Mouse (Mus musculus) limb, embryonic 14.5 days (tissue): ENCODE measurements around the gene Serpinb6b. TPM values are rescaled to one million over a fixed set of nuclear protein-coding genes. Genes with fewer than 3 reads are reported as not detected.

Experiments
- ATAC-seq: fragments of 200-750 bp; cut with Nextera tagmentation; 2 replicates; pipeline ENCODE4 v1.8.0; 2017; ENCODE audit warnings: low read depth, moderate number of reproducible peaks, moderate TSS enrichment; ENCODE audit not compliant: low FRiP score
- DNase-seq: peaks from one replicate; pipeline ENCODE4 v3.0.0-alpha.2; 2015; ENCODE audit warnings: low spot score
- H3K27ac ChIP-seq: fragments of 300-500 bp; sonication (generic); replicated peaks from 2 replicates; pipeline ENCODE4 v1.5.1; 2014; ENCODE audit warnings: low read depth, mild to moderate bottlenecking, low read length, moderate library complexity, mixed read lengths
- H3K27me3 ChIP-seq: fragments of 300-500 bp; sonication (generic); 2 replicates; pipeline ENCODE4 v1.6.1; 2014; ENCODE audit warnings: low read length, mixed read lengths; ENCODE audit not compliant: control insufficient read depth, insufficient read depth
- H3K36me3 ChIP-seq: fragments of 300-500 bp; sonication (generic); 2 replicates; pipeline ENCODE4 v1.6.1; 2014; ENCODE audit warnings: mild to moderate bottlenecking, low read length, moderate library complexity, mixed read lengths; ENCODE audit not compliant: control insufficient read depth, insufficient read depth
- H3K4me1 ChIP-seq: fragments of 300-500 bp; sonication (generic); 2 replicates; pipeline ENCODE4 v1.6.1; 2014; ENCODE audit warnings: antibody characterized with exemption, low read length, mixed read lengths; ENCODE audit not compliant: control insufficient read depth, insufficient read depth
- H3K4me2 ChIP-seq: fragments of 300-500 bp; sonication (generic); replicated peaks from 2 replicates; pipeline ENCODE4 v1.6.1; 2014; ENCODE audit warnings: low read depth, mild to moderate bottlenecking, low read length, moderate library complexity; ENCODE audit not compliant: severe bottlenecking
- H3K4me3 ChIP-seq: fragments of 300-500 bp; sonication (generic); replicated peaks from 2 replicates; pipeline ENCODE4 v1.5.1; 2014; ENCODE audit warnings: low read length
- H3K9ac ChIP-seq: fragments of 300-500 bp; sonication (generic); 2 replicates; pipeline ENCODE4 v1.6.1; 2014; ENCODE audit warnings: mild to moderate bottlenecking, low read depth, low read length, moderate library complexity; ENCODE audit not compliant: severe bottlenecking
- H3K9me3 ChIP-seq: fragments of 300-500 bp; sonication (generic); 2 replicates; pipeline ENCODE4 v1.6.1; 2016; ENCODE audit warnings: low read length; ENCODE audit not compliant: control insufficient read depth
- POLR2A ChIP-seq: fragments of 200-500 bp; IDR thresholded peaks from 2 replicates; pipeline ENCODE4 v1.8.0; 2012; ENCODE audit warnings: inconsistent platforms, mild to moderate bottlenecking, moderate library complexity, borderline replicate concordance; ENCODE audit not compliant: insufficient read depth, insufficient read length; ENCODE audit errors: extremely low read depth
- WGBS: fragments of 180-500 bp; shearing (Covaris S2); extraction: QIAGEN DNeasy Blood & Tissue Kit; methylation state at CpG from one replicate; pipeline ENCODE4 v1.1.7; 2014; 5-methylcytosine and 5-hydroxymethylcytosine counted together
- polyA plus RNA-seq, 2 experiments: library from polyadenylated mRNA; depleted of rRNA in 1 of 2; stranded (reverse) in 1 of 2; unstranded in 1 of 2; fragments of >200 nt; fragmentation: Nextera tagmentation in 1 of 2; extraction: Ambion mirVana in 1 of 2; gene quantifications; 2 replicates each; pipeline versions ENCODE4 v1.2.1 to v1.2.3; 2012 to 2014

The Serpinb6b gene
- polyA plus RNA-seq, 2 experiments = 1.0 to 1.6 TPM

- TF ChIP-seq POLR2A = no peak
- Histone ChIP-seq H3K9me3 (no peaks in the 10 kb centered on the region), H3K4me3 (no peak overlapping the region), H3K9ac (no peak overlapping the region), H3K27ac (no peak overlapping the region), H3K36me3 (no peaks in the 10 kb centered on the region), H3K4me1 (no peaks in the 10 kb centered on the region), H3K4me2 (no peak overlapping the region), H3K27me3 (no peaks in the 10 kb centered on the region)
- 84% methylated on average over 4 of the region's 4 CpGs for WGBS
- no peak for ATAC-seq
- DNase-seq = no peak
These were observed 17.6 kb downstream of the Serpinb6b start for GRCm38 (mm10) chr13:32982556-32983042.

GRCm38 (mm10) chr13:32986256-32986655, 21.2 kb downstream of the Serpinb6b start:
- TF ChIP-seq POLR2A = no peak
- Histone ChIP-seq H3K27ac (no peak overlapping the region), H3K4me1 (no peaks in the 10 kb centered on the region), H3K4me2 (no peak overlapping the region), H3K9ac (no peak overlapping the region), H3K27me3 (no peaks in the 10 kb centered on the region), H3K4me3 (no peak overlapping the region), H3K36me3 (no peaks in the 10 kb centered on the region), H3K9me3 (no peaks in the 10 kb centered on the region)
- ATAC-seq (no peak), DNase-seq (no peak)

- Histone ChIP-seq H3K36me3 (no peaks in the 10 kb centered on the region), H3K4me3 (no peak overlapping the region), H3K9ac (no peak overlapping the region), H3K4me1 (no peaks in the 10 kb centered on the region), H3K9me3 (no peaks in the 10 kb centered on the region), H3K4me2 (no peak overlapping the region), H3K27me3 (no peaks in the 10 kb centered on the region), H3K27ac (no peak overlapping the region)
- ATAC-seq (no peak), DNase-seq (no peak)
- WGBS = 63% methylated on average over 10 of the region's 10 CpGs
- TF ChIP-seq POLR2A = no peak
These were observed 28.3 kb downstream of the Serpinb6b start for GRCm38 (mm10) chr13:32993152-32993893.

GRCm38 (mm10) chr13:32993894-32994242, 28.9 kb downstream of the Serpinb6b start:
- Histone ChIP-seq H3K36me3 (no peaks in the 10 kb centered on the region), H3K27ac (no peak overlapping the region), H3K9ac (no peak overlapping the region), H3K4me2 (no peak overlapping the region), H3K9me3 (no peaks in the 10 kb centered on the region), H3K27me3 (no peaks in the 10 kb centered on the region), H3K4me1 (no peaks in the 10 kb centered on the region), H3K4me3 (no peak overlapping the region)
- no peak for TF ChIP-seq POLR2A
- no peak for DNase-seq
- 84% methylated on average over 2 of the region's 2 CpGs for WGBS
- no peak for ATAC-seq

GRCm38 (mm10) chr13:32995051-32995450, 30.0 kb downstream of the Serpinb6b start:
- 79% methylated on average over 4 of the region's 4 CpGs for WGBS
- no peak overlapping the region for H3K4me2 ChIP-seq
- no peaks in the 10 kb centered on the region for H3K36me3 ChIP-seq
- ATAC-seq (no peak), DNase-seq (no peak)
- no peaks in the 10 kb centered on the region for H3K9me3 ChIP-seq
- H3K9ac ChIP-seq = no peak overlapping the region
- H3K27me3 ChIP-seq = no peaks in the 10 kb centered on the region
- no peak overlapping the region for H3K4me3 ChIP-seq
- H3K4me1 ChIP-seq = no peaks in the 10 kb centered on the region
- no peak for TF ChIP-seq POLR2A
- H3K27ac ChIP-seq = no peak overlapping the region

GRCm38 (mm10) chr13:33001341-33001740, 36.3 kb downstream of the Serpinb6b start:
- WGBS = 94% methylated on average over 5 of the region's 5 CpGs
- DNase-seq = no peak
- no peak for ATAC-seq
- no peak overlapping the region for H3K4me2 ChIP-seq
- no peaks in the 10 kb centered on the region for H3K9me3 ChIP-seq
- no peak overlapping the region for H3K4me3 ChIP-seq
- no peaks in the 10 kb centered on the region for H3K27me3 ChIP-seq
- H3K9ac ChIP-seq = no peak overlapping the region
- no peaks in the 10 kb centered on the region for H3K4me1 ChIP-seq
- H3K36me3 ChIP-seq = no peaks in the 10 kb centered on the region
- TF ChIP-seq POLR2A = no peak
- no peak overlapping the region for H3K27ac ChIP-seq
